Mouse (Mus musculus) neural tube, embryonic 15.5 days (tissue): Measurements from ENCODE around the gene 1110051M20Rik. TPM values are rescaled to one million over a fixed set of nuclear protein-coding genes. Genes with fewer than 3 reads are reported as not detected.

Experiments
- ATAC-seq: fragments of 200-750 bp; cut with Nextera tagmentation; 2 replicates; pipeline ENCODE4 v1.8.0; 2017; ENCODE audit warnings: mild to moderate bottlenecking, moderate TSS enrichment, moderate library complexity; ENCODE audit not compliant: low FRiP score
- H3K27ac ChIP-seq: fragments of 300-500 bp; sonication (generic); replicated peaks from 2 replicates; pipeline ENCODE4 v1.5.1; 2015; ENCODE audit warnings: mild to moderate bottlenecking, inconsistent platforms
- H3K27me3 ChIP-seq: fragments of 300-500 bp; sonication (generic); replicated peaks from 2 replicates; pipeline ENCODE4 v1.6.1; 2015; ENCODE audit warnings: inconsistent platforms
- H3K36me3 ChIP-seq: fragments of 300-500 bp; sonication (generic); 2 replicates; pipeline ENCODE4 v1.6.1; 2015; ENCODE audit warnings: inconsistent platforms
- H3K4me1 ChIP-seq: fragments of 300-500 bp; sonication (generic); 2 replicates; pipeline ENCODE4 v1.6.1; 2015; ENCODE audit warnings: inconsistent platforms
- H3K4me2 ChIP-seq: fragments of 300-500 bp; sonication (generic); 2 replicates; pipeline ENCODE4 v1.6.1; 2015; ENCODE audit warnings: inconsistent platforms, mild to moderate bottlenecking, moderate library complexity
- H3K4me3 ChIP-seq: fragments of 300-500 bp; sonication (generic); replicated peaks from 2 replicates; pipeline ENCODE4 v1.5.1; 2015; ENCODE audit warnings: mild to moderate bottlenecking, inconsistent platforms
- H3K9ac ChIP-seq: fragments of 300-500 bp; sonication (generic); replicated peaks from 2 replicates; pipeline ENCODE4 v1.6.1; 2015; ENCODE audit warnings: mild to moderate bottlenecking, inconsistent platforms
- H3K9me3 ChIP-seq: fragments of 300-500 bp; sonication (generic); replicated peaks from 2 replicates; pipeline ENCODE4 v1.6.1; 2016; ENCODE audit warnings: inconsistent platforms
- WGBS: fragments of 180-500 bp; shearing (Covaris S2); methylation state at CpG from one replicate; pipeline ENCODE4 v1.1.7; 2015; ENCODE audit warnings: mixed read lengths; 5-methylcytosine and 5-hydroxymethylcytosine counted together
- polyA plus RNA-seq: library from polyadenylated mRNA; unstranded; fragments of >200 nt; fragmentation: Nextera tagmentation; extraction: Ambion mirVana; gene quantifications from 2 replicates; pipeline ENCODE4 v1.2.1, GENCODE M21; 2015

The 1110051M20Rik gene
- polyA plus RNA-seq, 1 experiment from 2014 or later = 141 TPM

DNA sequence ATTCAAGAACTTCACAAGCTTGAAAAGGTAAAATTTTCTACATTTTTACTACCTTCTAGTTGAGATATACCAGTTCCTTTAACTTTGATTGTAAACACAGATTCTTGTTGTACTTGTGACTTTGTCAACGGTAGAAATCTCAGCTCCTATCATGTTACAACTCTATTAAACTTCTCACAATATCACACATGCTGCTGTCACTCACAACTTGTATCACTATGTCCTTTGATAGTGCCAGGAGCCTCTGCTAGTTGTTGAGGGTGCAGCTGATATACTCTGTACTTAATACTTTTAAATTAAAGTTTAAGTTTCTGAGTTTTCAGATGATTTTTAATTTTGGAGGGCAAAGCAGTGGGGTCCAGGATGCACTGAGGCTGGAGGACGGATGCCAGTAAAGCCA lies 36.5 kb downstream of the 1110051M20Rik start:
- Histone ChIP-seq H3K9me3 (no peaks in the 10 kb centered on the region), H3K4me3 (no peak overlapping the region), H3K9ac (no peak overlapping the region), H3K27me3 (no peaks in the 10 kb centered on the region), H3K27ac (no peak overlapping the region), H3K4me1 (no peaks in the 10 kb centered on the region), H3K36me3 (no peaks in the 10 kb centered on the region), H3K4me2 (no peak overlapping the region)
- 84% methylated on average over 2 of the region's 2 CpGs for WGBS
- ATAC-seq = no peak

DNA sequence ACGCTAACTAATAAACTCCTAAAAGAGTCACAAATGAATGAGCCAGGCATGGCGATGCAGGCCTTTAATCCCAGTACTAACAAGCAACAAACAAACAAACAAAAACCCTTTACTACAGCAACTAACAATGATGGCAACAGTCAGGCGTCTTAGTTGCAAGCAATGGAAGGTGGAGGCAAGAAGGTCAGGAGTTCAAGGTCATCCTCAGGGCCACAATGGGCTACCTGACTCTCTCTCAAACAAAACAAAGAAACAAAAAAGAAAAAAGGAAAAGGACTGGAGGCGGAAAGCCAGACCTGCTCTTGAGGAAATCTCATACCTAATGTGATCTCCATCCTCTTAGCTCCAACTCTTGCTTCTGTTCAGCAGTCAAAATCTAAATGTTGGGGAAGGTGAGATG lies 39.4 kb downstream of the 1110051M20Rik start:
- no peaks in the 10 kb centered on the region for H3K9me3 ChIP-seq
- H3K9ac ChIP-seq = no peak overlapping the region
- H3K27me3 ChIP-seq = no peaks in the 10 kb centered on the region
- no peak for ATAC-seq
- no peaks in the 10 kb centered on the region for H3K36me3 ChIP-seq
- no peak overlapping the region for H3K27ac ChIP-seq
- no peak overlapping the region for H3K4me3 ChIP-seq
- peaks cover 3% of the 10 kb centered on the region; the same call in 1 of the 2 replicates for H3K4me1 ChIP-seq
- no peak overlapping the region for H3K4me2 ChIP-seq
- WGBS = 84% methylated on average over 4 of the region's 4 CpGs

- H3K36me3 ChIP-seq = no peaks in the 10 kb centered on the region
- no peak for ATAC-seq
- H3K9me3 ChIP-seq = no peaks in the 10 kb centered on the region
- WGBS = 8% methylated on average over 2 of the region's 2 CpGs
- H3K27me3 ChIP-seq = no peaks in the 10 kb centered on the region
- H3K4me2 ChIP-seq = no peak overlapping the region
- H3K4me3 ChIP-seq = no peak overlapping the region
- H3K27ac ChIP-seq = peak overlapping the region; percentile 34; the same call in 1 of the 2 replicates
- no peak overlapping the region for H3K9ac ChIP-seq
- peaks cover 8% of the 10 kb centered on the region; the same call in 1 of the 2 replicates for H3K4me1 ChIP-seq
Measured at GRCm38 (mm10) chr2:91399727-91400126, 44.8 kb downstream of the 1110051M20Rik start.

GRCm38 (mm10) chr2:91399168-91399567 lies 45.3 kb downstream of the 1110051M20Rik start:
- Histone ChIP-seq H3K27ac (no peak overlapping the region; the same call in 1 of the 2 replicates), H3K27me3 (no peaks in the 10 kb centered on the region), H3K4me2 (no peak overlapping the region), H3K4me3 (no peak overlapping the region), H3K9ac (no peak overlapping the region), H3K9me3 (no peaks in the 10 kb centered on the region), H3K36me3 (no peaks in the 10 kb centered on the region), H3K4me1 (peaks cover 8% of the 10 kb centered on the region; the same call in 1 of the 2 replicates)
- ATAC-seq = no peak
- WGBS = 30% methylated on average over 3 of the region's 3 CpGs

DNA sequence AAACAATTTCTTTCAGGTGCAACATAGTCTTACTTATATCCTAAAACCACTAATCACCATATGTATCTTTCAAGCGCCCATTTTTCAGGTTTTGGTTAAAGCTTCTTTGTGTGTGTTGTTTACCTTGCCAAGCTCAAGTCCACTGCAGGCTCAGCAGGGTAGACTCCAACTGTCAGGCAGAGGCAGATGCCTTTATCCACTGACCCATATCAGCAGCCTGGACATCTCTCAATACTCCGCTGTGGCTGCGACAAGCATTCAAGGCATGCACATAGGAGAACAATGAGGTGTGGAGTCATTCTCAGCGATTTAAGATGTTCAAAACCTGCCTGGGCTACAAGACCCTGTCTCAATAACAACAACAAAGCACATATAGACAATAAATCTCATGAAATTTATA lies 50.4 kb downstream of the 1110051M20Rik start:
- no peak for ATAC-seq
- no peaks in the 10 kb centered on the region for H3K36me3 ChIP-seq
- H3K4me3 ChIP-seq = no peak overlapping the region
- no peaks in the 10 kb centered on the region for H3K9me3 ChIP-seq
- no peak overlapping the region for H3K9ac ChIP-seq
- no peak overlapping the region for H3K27ac ChIP-seq
- H3K4me1 ChIP-seq = no peaks in the 10 kb centered on the region
- H3K27me3 ChIP-seq = no peaks in the 10 kb centered on the region
- 47% methylated on average over 4 of the region's 4 CpGs for WGBS
- H3K4me2 ChIP-seq = no peak overlapping the region

GRCm38 (mm10) chr2:91388738-91389137 lies 55.8 kb downstream of the 1110051M20Rik start:
- no peak overlapping the region for H3K9ac ChIP-seq
- H3K9me3 ChIP-seq = no peaks in the 10 kb centered on the region
- H3K4me1 ChIP-seq = 0 out of 2 replicates have a peak, but pooled peaks cover 6% of the 10 kb centered on the region
- no peak overlapping the region for H3K4me2 ChIP-seq
- H3K27ac ChIP-seq = no peak overlapping the region
- 78% methylated on average over 3 of the region's 3 CpGs for WGBS
- no peaks in the 10 kb centered on the region for H3K27me3 ChIP-seq
- H3K36me3 ChIP-seq = no peaks in the 10 kb centered on the region
- no peak overlapping the region for H3K4me3 ChIP-seq
- ATAC-seq = no peak

DNA sequence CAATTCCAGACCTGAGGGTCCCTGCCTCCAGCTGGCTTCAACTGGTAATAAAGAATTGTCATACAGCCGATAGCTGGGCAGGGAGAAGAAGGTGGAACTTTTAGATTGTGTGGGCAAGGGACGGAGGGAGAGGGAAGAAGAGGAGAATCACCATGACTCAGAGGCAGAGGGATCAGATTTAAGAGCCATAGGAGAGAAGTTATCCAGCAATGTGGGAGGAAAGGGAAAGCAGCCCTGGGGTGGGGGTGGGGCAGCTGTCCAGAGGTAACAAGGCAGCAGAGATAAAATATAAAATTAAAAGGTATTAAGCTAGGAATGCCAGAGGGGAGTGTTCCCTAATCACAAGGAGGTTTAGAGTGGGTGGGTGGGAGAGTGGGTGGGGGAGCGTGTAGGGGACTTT lies 56.2 kb downstream of the 1110051M20Rik start:
- H3K9ac ChIP-seq = no peak overlapping the region

GRCm38 (mm10) chr2:91387287-91387958 lies 57.1 kb downstream of the 1110051M20Rik start:
- no peak for ATAC-seq
- Histone ChIP-seq H3K36me3 (no peaks in the 10 kb centered on the region), H3K4me1 (0 out of 2 replicates have a peak, but pooled peaks cover 6% of the 10 kb centered on the region), H3K4me2 (no peak overlapping the region), H3K4me3 (no peak overlapping the region), H3K9ac (no peak overlapping the region), H3K9me3 (no peaks in the 10 kb centered on the region), H3K27me3 (no peaks in the 10 kb centered on the region), H3K27ac (no peak overlapping the region; the same call in 1 of the 2 replicates)
- WGBS = 93% methylated on average over 6 of the region's 6 CpGs

More for the DNA sequence above, 56.2 kb downstream of the 1110051M20Rik start:
- WGBS = 54% methylated on average over 3 of the region's 3 CpGs
- no peak overlapping the region for H3K4me3 ChIP-seq
- no peak overlapping the region for H3K27ac ChIP-seq
- 0 out of 2 replicates have a peak, but pooled peaks cover 6% of the 10 kb centered on the region for H3K4me1 ChIP-seq
- no peaks in the 10 kb centered on the region for H3K27me3 ChIP-seq
- H3K4me2 ChIP-seq = no peak overlapping the region
- no peak for ATAC-seq
- H3K36me3 ChIP-seq = no peaks in the 10 kb centered on the region
- no peaks in the 10 kb centered on the region for H3K9me3 ChIP-seq

GRCm38 (mm10) chr2:91386547-91387286 lies 57.8 kb downstream of the 1110051M20Rik start:
- Histone ChIP-seq H3K27me3 (no peaks in the 10 kb centered on the region), H3K9me3 (no peaks in the 10 kb centered on the region), H3K4me3 (no peak overlapping the region), H3K4me2 (no peak overlapping the region), H3K27ac (no peak overlapping the region; the same call in 1 of the 2 replicates), H3K9ac (no peak overlapping the region), H3K36me3 (no peaks in the 10 kb centered on the region), H3K4me1 (0 out of 2 replicates have a peak, but pooled peaks cover 6% of the 10 kb centered on the region)
- WGBS = 72% methylated on average over 5 of the region's 5 CpGs
- no peak for ATAC-seq

GRCm38 (mm10) chr2:91383294-91383693 lies 61.2 kb downstream of the 1110051M20Rik start:
- no peak for ATAC-seq
- no peak overlapping the region for H3K4me3 ChIP-seq
- 74% methylated on average over 6 of the region's 6 CpGs for WGBS
- H3K4me2 ChIP-seq = no peak overlapping the region
- H3K27ac ChIP-seq = no peak overlapping the region
- no peaks in the 10 kb centered on the region for H3K36me3 ChIP-seq
- no peak overlapping the region for H3K9ac ChIP-seq
- no peaks in the 10 kb centered on the region for H3K27me3 ChIP-seq
- H3K9me3 ChIP-seq = no peaks in the 10 kb centered on the region
- 0 out of 2 replicates have a peak, but pooled peaks cover 4% of the 10 kb centered on the region for H3K4me1 ChIP-seq

- Histone ChIP-seq H3K27me3 (no peaks in the 10 kb centered on the region), H3K4me1 (peaks cover 7% of the 10 kb centered on the region), H3K9me3 (no peaks in the 10 kb centered on the region), H3K27ac (no peak overlapping the region), H3K36me3 (no peaks in the 10 kb centered on the region), H3K4me2 (no peak overlapping the region), H3K9ac (no peak overlapping the region), H3K4me3 (no peak overlapping the region)
- 48% methylated on average over 7 of the region's 7 CpGs for WGBS
- ATAC-seq = no peak
Measured at GRCm38 (mm10) chr2:91377038-91377437, 67.5 kb downstream of the 1110051M20Rik start.

GRCm38 (mm10) chr2:91370314-91370713 lies 74.2 kb downstream of the 1110051M20Rik start:
- no peak overlapping the region for H3K4me3 ChIP-seq
- H3K36me3 ChIP-seq = no peaks in the 10 kb centered on the region
- H3K27me3 ChIP-seq = no peaks in the 10 kb centered on the region
- H3K4me1 ChIP-seq = no peaks in the 10 kb centered on the region
- H3K4me2 ChIP-seq = no peak overlapping the region
- no peaks in the 10 kb centered on the region for H3K9me3 ChIP-seq
- H3K9ac ChIP-seq = no peak overlapping the region
- no peak overlapping the region for H3K27ac ChIP-seq
- 90% methylated on average over 2 of the region's 2 CpGs for WGBS
- ATAC-seq = no peak
